Mouse (Mus musculus): Measurements from ENCODE around the gene Adamtsl2. TPM values are rescaled to one million over a fixed set of nuclear protein-coding genes. Genes with fewer than 3 reads are reported as not detected.

The Adamtsl2 gene
- polyA plus RNA-seq, 2 experiments from 2014 or later: 0.31 TPM; not detected in 1

GRCm38 (mm10) chr2:27077655-27078244 lies 1.4 kb upstream of the Adamtsl2 start:
- ATAC-seq: no peak

- ATAC-seq: no peak
These were observed 867 bp upstream of the Adamtsl2 start for GRCm38 (mm10) chr2:27078312-27078711.

- no peak for ATAC-seq
These were observed 470 bp downstream of the Adamtsl2 start for GRCm38 (mm10) chr2:27079649-27080048.

DNA sequence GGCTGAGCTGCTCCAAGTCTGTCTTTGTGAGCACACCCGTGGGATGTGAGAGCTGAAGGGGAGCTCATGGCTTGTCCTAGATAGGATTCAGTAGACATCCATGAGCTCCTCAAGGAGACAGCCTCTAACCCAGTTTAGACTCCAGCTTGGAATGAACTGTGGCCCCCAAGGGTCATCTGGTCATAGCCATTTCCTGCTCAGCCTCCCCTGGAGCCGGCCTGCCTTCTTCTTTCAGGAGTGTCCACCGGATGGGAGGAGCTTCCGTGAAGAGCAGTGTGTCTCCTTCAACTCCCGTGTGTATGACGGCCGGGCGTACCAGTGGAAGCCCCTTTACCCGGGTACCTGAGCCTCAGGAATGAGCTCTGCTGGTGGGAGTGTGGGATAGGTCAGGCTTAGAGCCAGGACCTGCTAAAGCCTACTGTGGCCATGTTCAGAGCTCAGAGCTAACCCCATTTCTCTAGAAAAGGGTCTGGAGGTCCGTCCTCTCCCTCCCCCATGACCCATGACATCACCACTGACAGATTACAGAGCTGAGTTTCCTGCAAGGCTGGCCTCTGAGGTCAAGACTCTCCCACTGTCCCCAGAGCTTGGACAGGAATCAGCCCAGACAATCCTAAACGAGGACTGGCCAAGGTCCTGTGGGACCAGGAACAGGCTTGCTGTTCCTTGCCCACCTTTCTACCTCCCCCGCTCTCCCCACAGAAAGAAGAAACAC lies 4.7 kb downstream of the Adamtsl2 start:
- ATAC-seq: no peak

DNA sequence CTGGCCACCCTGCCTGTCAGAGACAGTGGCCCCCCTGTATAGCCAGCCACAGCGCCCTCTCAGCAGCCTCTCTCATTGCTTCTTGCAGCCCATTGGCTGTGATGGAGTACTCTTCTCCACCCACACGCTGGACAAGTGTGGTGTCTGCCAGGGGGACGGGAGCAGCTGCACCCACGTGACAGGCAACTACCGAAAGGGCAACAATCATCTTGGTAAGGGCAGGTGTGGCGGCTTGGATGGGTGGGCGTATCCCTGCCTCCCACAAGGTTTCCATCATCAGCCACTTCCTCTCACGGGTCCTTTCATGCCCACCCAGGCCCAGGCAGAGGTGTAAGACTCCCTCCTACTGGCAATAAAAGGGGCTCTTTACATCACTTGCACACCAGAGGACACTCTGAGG lies 5.8 kb downstream of the Adamtsl2 start:
- ATAC-seq: no peak

DNA sequence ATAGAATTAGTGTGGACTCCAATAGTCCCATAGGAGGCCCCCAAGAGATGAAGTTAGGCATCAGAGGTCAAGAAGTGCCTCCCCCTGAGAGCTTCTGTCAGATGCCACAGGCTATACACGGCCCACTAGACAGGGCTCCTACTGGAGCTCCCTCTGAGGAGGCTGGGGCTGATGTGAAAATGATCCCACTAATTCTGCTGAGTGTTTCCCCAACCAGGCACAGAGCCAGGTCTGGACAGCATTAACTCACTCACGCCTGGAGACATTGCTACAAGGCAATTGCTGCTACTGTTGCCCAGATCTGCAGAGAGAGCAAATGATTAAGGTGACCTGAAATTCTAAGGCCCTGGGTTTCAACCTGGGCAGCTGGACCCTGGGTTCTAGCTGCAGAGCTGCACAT lies 6.6 kb downstream of the Adamtsl2 start:
- no peak for ATAC-seq

- ATAC-seq: no peak
These were observed 7.4 kb downstream of the Adamtsl2 start for GRCm38 (mm10) chr2:27086483-27087010.

DNA sequence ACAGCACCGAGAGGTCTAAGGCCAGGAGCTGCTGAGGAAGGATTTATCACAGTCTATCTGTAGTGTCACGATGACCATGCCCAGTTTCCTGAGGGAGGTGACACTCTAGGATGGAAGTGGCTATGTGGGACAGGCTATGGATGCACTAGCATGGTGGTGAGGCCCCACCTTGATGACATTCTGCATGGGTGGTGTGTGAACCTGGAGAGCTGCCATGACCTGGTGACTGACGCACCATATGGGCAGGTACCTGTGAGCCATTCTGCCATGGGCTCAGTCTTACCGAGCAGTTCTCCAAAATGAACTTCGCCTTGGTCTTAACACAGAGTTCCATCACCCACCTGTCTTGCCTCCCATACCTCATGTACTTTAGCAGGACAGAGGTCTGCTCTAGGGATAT lies 8.4 kb downstream of the Adamtsl2 start:
- no peak for ATAC-seq

DNA sequence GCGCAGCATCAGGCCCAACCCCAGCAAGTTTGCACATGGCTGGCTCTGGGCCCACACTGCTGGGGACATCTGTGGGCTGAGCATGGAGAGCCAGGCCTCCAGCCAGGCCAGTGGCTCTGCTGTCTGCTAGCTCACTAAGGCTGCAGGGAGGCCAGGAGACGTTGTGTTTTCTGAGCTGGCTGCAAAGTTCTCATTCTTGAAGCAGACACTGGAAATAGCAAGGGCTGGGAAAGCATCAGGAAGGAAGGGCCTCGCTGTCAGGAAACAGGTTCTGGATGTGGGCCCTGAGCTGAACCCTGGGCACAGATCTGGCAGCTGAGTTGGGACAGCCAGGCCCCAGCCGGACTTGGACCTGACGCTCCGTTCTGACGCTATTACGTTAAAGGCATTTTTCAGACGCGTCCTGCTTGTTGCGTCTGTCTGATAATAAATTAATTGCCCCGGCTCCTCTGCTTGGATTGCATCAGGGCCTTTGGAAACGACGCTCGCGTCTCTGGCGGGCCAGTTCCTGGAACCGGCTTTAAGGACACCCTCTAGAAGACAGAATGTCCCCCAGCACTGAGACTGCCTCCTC lies 9.0 kb downstream of the Adamtsl2 start:
- no peak for ATAC-seq

DNA sequence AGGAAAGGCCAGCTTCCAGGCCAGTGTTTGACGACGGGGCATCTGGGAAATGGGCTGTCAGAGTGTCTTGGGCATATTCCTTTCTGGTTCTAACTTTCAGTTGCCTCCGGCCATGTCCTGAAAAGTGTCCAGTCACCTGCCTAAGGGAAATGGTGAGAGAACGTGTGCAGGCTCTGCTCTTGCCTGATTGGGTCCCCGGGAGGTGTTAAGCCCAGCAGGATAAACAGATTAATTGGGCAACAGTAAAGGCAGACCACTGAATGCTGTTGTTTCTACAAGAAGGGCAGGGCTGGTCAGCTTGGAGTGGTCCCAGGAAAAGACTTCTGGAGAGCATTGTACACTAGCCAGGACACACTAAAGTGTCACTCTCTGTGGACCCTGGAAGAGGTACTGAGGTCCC lies 9.5 kb downstream of the Adamtsl2 start:
- ATAC-seq: no peak

DNA sequence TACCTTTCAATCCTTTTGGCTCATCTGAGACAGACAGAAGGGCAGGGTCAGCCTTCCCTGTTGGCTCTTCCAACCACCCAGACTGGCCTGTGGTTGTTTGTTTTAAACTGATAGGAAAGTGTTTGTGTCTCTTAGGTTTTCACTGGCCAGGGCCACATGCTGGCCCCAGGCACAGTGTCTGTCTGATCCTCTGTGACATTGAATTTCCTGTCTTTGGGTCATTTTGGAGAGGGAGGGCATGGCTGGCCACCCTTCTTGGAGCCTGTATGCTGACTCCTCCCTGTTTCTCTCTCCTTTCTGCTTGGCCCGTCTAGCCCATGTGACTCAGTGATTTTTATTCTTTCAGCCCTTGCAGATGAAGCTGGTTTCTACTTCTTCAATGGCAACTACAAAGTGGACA lies 10.1 kb downstream of the Adamtsl2 start:
- no peak for ATAC-seq

- ATAC-seq: no peak
These were observed 16.0 kb downstream of the Adamtsl2 start for GRCm38 (mm10) chr2:27095178-27095577.

DNA sequence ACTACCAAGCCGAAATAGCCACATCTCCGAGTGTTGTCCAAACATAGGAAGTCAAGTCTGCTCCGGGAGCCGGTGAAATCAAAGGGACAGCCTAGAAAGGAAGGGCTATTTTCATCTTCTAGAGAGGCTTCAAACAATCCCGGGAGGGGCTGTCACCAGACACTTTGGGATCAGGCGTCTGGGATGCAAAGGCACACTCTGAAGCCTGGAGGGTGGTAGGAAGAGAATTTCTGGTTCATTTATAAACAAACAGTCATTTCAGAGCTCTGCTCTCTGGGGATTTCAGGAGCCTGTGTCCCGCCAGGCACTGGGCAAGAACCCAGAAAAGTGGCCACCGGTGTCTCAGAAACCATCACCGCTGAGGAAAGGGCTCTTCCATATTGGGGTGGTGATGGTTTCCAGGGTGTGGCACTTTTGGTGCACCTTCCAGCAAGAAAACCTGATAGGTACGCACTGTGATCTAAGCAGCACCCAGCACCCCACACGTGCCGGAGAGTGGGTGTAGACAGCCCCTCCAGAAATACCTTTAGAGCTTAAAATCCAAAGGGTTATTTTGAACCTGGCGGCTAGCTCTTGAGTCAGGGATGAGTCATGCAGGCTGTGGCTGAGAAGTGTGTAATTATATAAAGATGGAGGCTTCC lies 17.3 kb downstream of the Adamtsl2 start:
- ATAC-seq: no peak

- no peak for ATAC-seq
These were observed 18.1 kb downstream of the Adamtsl2 start for GRCm38 (mm10) chr2:27097241-27097656.

DNA sequence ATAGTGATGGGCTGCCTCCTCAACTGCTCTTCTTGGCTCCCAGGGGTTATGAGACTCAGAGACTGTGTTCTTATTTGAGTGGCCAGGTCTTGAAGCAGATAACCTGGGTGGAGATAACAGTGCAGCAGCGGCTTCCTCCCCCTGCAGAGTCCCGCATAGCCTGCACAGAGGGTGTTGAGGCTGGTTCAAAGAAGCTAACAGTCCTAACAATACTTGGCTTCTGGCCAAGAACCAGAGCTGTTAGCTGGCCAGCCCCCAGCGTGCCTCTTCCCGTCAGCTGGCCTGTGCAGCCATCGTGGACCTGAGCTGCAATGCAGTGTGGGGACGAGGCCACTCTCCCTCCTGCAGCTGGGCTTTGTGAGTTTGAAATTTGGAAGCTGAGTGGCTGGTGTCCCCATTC lies 18.6 kb downstream of the Adamtsl2 start:
- ATAC-seq: no peak

DNA sequence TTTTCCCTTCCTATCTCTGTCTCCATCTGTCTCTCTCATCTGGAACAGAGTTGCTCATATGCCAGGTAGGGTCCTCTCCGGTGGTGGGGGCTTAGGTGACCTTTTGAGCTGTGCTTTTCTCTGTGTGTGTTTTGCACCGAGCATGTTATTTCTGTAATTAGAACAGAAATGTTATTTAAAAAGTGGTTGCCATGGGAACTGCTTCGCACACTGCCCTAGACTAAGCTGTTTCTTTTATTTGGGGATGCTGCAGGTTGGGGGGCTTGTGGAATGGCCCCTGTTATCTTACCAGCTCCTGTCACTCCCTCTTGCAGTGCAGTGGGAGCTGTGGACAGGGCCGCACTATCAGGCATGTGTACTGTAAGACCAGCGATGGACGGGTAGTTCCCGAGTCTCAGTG lies 24.4 kb downstream of the Adamtsl2 start:
- ATAC-seq: no peak

GRCm38 (mm10) chr2:27106816-27107215 lies 27.6 kb downstream of the Adamtsl2 start:
- no peak for ATAC-seq

DNA sequence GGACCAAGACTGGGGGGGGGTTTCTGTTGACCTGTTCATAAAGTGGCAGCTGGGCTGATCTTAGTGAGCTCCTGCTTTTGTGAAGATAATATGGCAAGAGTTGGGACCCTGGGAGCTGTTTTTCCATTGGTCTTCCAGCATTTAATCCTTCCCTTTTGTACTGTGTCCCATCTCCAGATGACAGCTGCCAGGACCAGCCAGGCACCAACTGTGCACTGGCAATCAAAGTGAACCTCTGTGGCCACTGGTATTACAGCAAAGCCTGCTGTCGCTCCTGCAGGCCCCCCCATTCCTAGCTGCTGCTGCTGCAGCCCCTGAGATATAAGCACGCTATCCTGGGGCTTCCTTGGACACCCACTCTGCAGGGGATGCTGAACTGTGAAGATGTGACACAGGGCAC lies 29.0 kb downstream of the Adamtsl2 start:
- no peak for ATAC-seq

DNA sequence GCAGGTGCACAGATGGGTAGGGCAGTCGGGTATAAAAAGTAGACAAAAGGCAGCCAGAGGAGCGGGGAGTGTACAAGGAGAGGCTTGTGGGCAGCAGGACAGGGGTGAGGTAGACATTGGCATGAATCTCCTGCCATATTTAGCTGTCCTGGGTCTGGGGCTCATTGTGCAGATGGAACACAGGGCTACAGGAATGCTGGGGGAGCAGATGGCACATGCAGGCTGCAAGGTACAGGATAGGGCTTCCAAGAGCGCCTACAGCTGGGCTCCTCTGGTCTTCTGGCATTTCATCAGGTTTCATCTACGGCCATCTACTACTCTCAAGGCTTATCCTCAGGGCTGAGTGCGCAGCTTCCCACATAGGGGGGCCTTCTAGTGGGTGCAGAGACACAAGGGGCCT lies 29.9 kb downstream of the Adamtsl2 start:
- ATAC-seq: no peak

- ATAC-seq: no peak
These were observed 33.4 kb downstream of the Adamtsl2 start for GRCm38 (mm10) chr2:27112585-27112984.

DNA sequence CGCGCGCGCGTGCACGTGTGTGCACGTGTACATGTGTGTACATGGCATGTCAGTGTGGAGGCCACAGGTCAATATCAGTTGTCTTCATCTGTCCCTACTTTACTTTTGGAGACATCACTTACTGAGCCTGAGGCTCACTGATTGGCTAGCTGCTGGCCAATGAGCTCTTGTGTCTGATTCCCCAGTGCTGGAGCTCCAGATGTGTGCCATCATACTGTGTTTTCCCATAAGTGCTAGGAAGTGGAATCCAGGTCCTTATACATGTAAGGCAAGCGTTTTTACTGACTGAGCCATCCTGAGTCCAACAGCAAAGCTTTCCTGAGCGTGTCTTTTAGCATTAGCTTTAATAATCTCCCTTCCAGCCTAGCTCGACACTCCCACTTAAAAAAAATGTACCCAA lies 35.0 kb downstream of the Adamtsl2 start:
- ATAC-seq: no peak

- no peak for ATAC-seq
These were observed 39.3 kb downstream of the Adamtsl2 start for GRCm38 (mm10) chr2:27118452-27118851.

DNA sequence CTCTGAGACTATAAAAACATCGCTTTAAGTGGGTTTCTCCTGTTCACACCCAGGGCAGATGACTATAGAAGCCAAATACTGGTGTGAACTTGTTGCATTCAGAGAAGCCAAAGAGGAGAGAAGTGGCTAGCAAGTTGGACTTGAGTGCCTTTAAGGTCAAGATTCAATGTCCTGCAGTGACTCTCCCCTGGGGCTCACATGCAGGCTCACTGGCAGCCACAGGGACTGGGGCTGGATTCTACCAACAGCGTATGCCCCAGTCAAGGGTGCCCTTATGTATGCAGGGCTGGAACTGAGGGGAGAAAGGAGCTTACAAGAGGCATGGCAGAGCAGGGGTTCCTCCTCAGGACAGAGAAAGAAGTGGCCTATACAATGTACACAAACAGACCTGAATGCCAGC lies 40.6 kb downstream of the Adamtsl2 start:
- ATAC-seq: no peak

GRCm38 (mm10) chr2:27120241-27120641 lies 41.1 kb downstream of the Adamtsl2 start:
- no peak for ATAC-seq

All from CD4-positive, CD25-positive, alpha-beta regulatory T cell, adult 4 months (primary cell).